Mouse (Mus musculus) ES-E14 (cell line): ENCODE measurements around the gene Gnaz.

Source experiments
- CHD2 ChIP-seq: IDR thresholded peaks from 2 replicates; pipeline ENCODE4 v1.6.1; 2014; ENCODE audit warnings: mild to moderate bottlenecking, low read depth, low read length, inconsistent platforms
- MAFK ChIP-seq: IDR thresholded peaks from 2 replicates; pipeline ENCODE4 v1.6.1; 2014; ENCODE audit warnings: mild to moderate bottlenecking, low read depth, low read length, inconsistent platforms; ENCODE audit not compliant: insufficient read depth
- ZNF384 ChIP-seq: IDR thresholded peaks from 2 replicates; pipeline ENCODE4 v1.6.1; 2012; ENCODE audit warnings: low read depth, low read length, inconsistent platforms

- no peak for TF ChIP-seq MAFK
- TF ChIP-seq ZNF384, result no peak
- TF ChIP-seq CHD2, result no peak
Measured at GRCm38 (mm10) chr10:74969266-74969665, 2.3 kb downstream of the Gnaz start.
